Mouse (Mus musculus) stomach, postnatal 0 days (tissue): ENCODE data around the gene Cuedc1.

Experiments used
- CTCF ChIP-seq: IDR thresholded peaks from 2 replicates; pipeline ENCODE4 v1.5.1; 2016; ENCODE audit warnings: antibody characterized with exemption, low read depth, mild to moderate bottlenecking, moderate library complexity
- EP300 ChIP-seq: optimal IDR thresholded peaks from 2 replicates; pipeline ENCODE3; 2016; ENCODE audit warnings: antibody characterized with exemption

GRCm38 (mm10) chr11:88103214-88103941 lies 5.5 kb downstream of the Cuedc1 start:
- no peak for TF ChIP-seq CTCF
- no peak for TF ChIP-seq EP300
